ENCODE assay signal across 18 mouse cellular contexts in the genomic region with DNA sequence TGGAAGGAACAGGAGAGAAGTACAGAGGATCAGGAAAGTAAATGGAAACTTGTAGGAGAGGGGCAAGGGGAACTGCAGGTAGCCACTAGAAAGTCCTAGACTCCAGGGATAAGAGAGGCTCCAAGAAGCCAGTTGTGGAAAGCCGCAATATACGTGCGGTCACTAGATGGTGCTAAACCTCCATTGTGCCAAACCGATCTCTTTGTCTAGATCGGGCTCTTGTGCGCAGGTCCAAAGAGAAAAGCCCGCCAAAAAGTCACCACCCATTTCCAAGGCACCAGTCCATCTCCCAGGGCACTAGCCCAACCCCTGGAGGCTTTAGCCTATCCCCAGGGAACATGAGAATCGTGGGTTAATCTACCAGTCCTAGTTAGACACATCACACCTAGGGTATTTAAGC. TPM values are rescaled to one million over a fixed set of nuclear protein-coding genes. Genes with fewer than 3 reads are reported as not detected.
DNase-seq lines count a peak whose midpoint lies in the region; ATAC-seq and TF ChIP-seq lines count a peak whose summit lies in the region.
"Not testable (repeated sequence)": the region's sequence is repeated elsewhere in the genome, so short reads cannot be mapped to it uniquely, and the experiment has no call there.
"Had no signal": no experiment of that assay in that cellular context is flagged by ENCODE, and none has a peak within 500 bp of the region (broad histone marks: within the 10 kb centered on the region; RNA-seq: fewer than 3 reads in every experiment).

No protein-coding gene starts in this region.

- H3K27ac ChIP-seq in ES-E14 (ENCODE audit: insufficient read depth, low read depth, low read length, poor library complexity, severe bottlenecking); hindbrain, postnatal 0 days; liver, embryonic 14.5 days: not testable (repeated sequence)

- TF ChIP-seq EP300 in liver, embryonic 14.5 days (IDR thresholded peaks at IDR 0.05; ENCODE audit: low read depth) = not testable (repeated sequence)

- in situ Hi-C loops in ES-E14 (cut with MboI; ENCODE audit: low sequenced_read_pairs in 2 of 2, unreplicated experiment in 2 of 2) = not testable (repeated sequence)

- not testable (repeated sequence) for ATAC-seq in hindbrain, postnatal 0 days; liver, embryonic 14.5 days (ENCODE audit: insufficient read depth)

- not testable (repeated sequence) for H3K4me1 ChIP-seq in ES-E14 (ENCODE audit: control insufficient read depth in 2 of 2, insufficient read depth in 2 of 2, low read length in 2 of 2, poor library complexity in 1 of 2); hindbrain, postnatal 0 days (ENCODE audit: insufficient read depth, low read length); liver, embryonic 14.5 days (replicated peaks; ENCODE audit: control insufficient read depth in 2 of 2, insufficient read depth in 2 of 2, low read length in 1 of 2)

- TF ChIP-seq CTCF in hindbrain, postnatal 0 days (IDR thresholded peaks at IDR 0.05; ENCODE audit: low read depth) = peak; percentile 33; the same call in 1 of the 2 replicates
- peak; percentile 35; the same call in 1 of the 2 replicates for TF ChIP-seq CTCF in liver, embryonic 14.5 days (IDR thresholded peaks at IDR 0.05; ENCODE audit: low read depth)

- not testable (repeated sequence) for H3K9me3 ChIP-seq in ES-E14 (ENCODE audit: control insufficient read depth, insufficient read depth, low read depth, low read length); hindbrain, postnatal 0 days (ENCODE audit: low read length); liver, embryonic 14.5 days (ENCODE audit: control insufficient read depth, low read length)

- not testable (repeated sequence) for H3K4me3 ChIP-seq in ES-E14 (ENCODE audit: insufficient read depth in 1 of 2, low read depth in 1 of 2, low read length in 2 of 2, poor library complexity in 1 of 2, severe bottlenecking in 1 of 2); hindbrain, postnatal 0 days (ENCODE audit: low read length); liver, embryonic 14.5 days (ENCODE audit: insufficient read depth in 1 of 2, low read depth in 2 of 2, low read length in 2 of 2)

- H3K9ac ChIP-seq in ES-E14 (ENCODE audit: insufficient read depth, low read depth, low read length, poor library complexity, severe bottlenecking); hindbrain, postnatal 0 days (replicated peaks; ENCODE audit: low read length); liver, embryonic 14.5 days (replicated peaks): not testable (repeated sequence)

- 12% methylated on average over 8 of the region's 8 CpGs for WGBS in hindbrain, postnatal 0 days
- WGBS in liver, embryonic 14.5 days (ENCODE audit: insufficient replicate concordance) = 12% methylated on average over 8 of the region's 8 CpGs

- peak; percentile 67 for DNase-seq in ES-E14 (ENCODE audit: low read depth, low spot score)
- DNase-seq in adrenal gland, adult 8-10 months = peak; percentile 8
- peak; percentile 29 for DNase-seq in embryo, embryonic 11.5 days (ENCODE audit: low read depth, low spot score)
- DNase-seq in hindbrain, postnatal 0 days (ENCODE audit: low spot score) = peak; percentile 1
- DNase-seq in kidney, postnatal 14 days = peak; percentile 1
- DNase-seq in liver, embryonic 14.5 days (ENCODE audit: low read depth in 3 of 3, low spot score in 3 of 3) = not testable (repeated sequence)
- peak; percentile 15 for DNase-seq in retina, adult 2 months (ENCODE audit: low read depth, low spot score)

- not testable (repeated sequence) for H3K36me3 ChIP-seq in ES-E14 (ENCODE audit: control insufficient read depth, insufficient read depth, low read length, poor library complexity, severe bottlenecking); hindbrain, postnatal 0 days (ENCODE audit: insufficient read depth, low read length); liver, embryonic 14.5 days (replicated peaks; ENCODE audit: control insufficient read depth, insufficient read depth, low read depth)

- H3K27me3 ChIP-seq in hindbrain, postnatal 0 days (ENCODE audit: insufficient read depth, low read length); liver, embryonic 14.5 days (ENCODE audit: control insufficient read depth, insufficient read depth, low read length): not testable (repeated sequence)

- not testable (repeated sequence) for H3K4me2 ChIP-seq in hindbrain, postnatal 0 days (ENCODE audit: low read depth, low read length); liver, embryonic 14.5 days (ENCODE audit: low read depth)

TF ChIP-seq in ES-E14, 5 proteins besides CTCF, POLR2A, EP300 and RAD21:
- TF ChIP-seq ZC3H11A (IDR thresholded peaks at IDR 0.05; ENCODE audit: borderline replicate concordance, low read depth, low read length) = peak; percentile 85

RNA-seq across cellular contexts. Expression of a gene that starts 8.0 kb away (rescaled TPM):
- 36.1 and 37.5 TPM in 2 replicates for total RNA-seq in ES-E14 (2012; rRNA removed)
- not detected for total RNA-seq in adrenal gland, adult 8-10 months (2022)
- not detected in 2 replicates for total RNA-seq in hindbrain, postnatal 0 days (2014; rRNA removed)
- not detected in 2 replicates for polyA plus RNA-seq in hindbrain, postnatal 0 days (2015; fragmentation: Nextera tagmentation; extraction: Ambion mirVana)
- not detected in 2 replicates for polyA plus RNA-seq in liver, embryonic 14.5 days (2012; rRNA removed)
- not detected in 2 replicates for polyA plus RNA-seq in liver, embryonic 14.5 days (2014; fragmentation: Nextera tagmentation; extraction: Ambion mirVana)
- total RNA-seq: heart, adult 18-20 months; layer of hippocampus, adult 8-10 months; left cerebral cortex, postnatal 14 days; monocyte, adult 5-6 weeks had no signal
- polyA plus RNA-seq: cerebellum, adult 2 months; embryonic facial prominence, embryonic 13.5 days; forebrain, embryonic 12.5 days; heart, postnatal 0 days; intestine, embryonic 15.5 days; small intestine, adult 2 months; stomach, embryonic 15.5 days had no signal

Comparison
In these comparisons a context has a peak if more than half of its experiments do, and no peak if none do; other contexts are left out.
1. RNA of a gene that starts 8.0 kb away (total RNA-seq): 36.1 to 37.5 TPM in ES-E14; not detected in adrenal gland, adult 8-10 months and not detected in hindbrain, postnatal 0 days; every median in the first group is over 10 times any median in the second.